Mouse (Mus musculus): ENCODE data around the gene Gm20816.
"Not testable (repeated sequence)": the region's sequence is repeated elsewhere in the genome, so short reads cannot be mapped to it uniquely, and the experiment has no call there.

Gene Gm20816

GRCm38 (mm10) chrY:68537655-68538054 is at the start of gene Gm20816:
TSS of gene Gm20816 (plus strand) at chrY:68537955.
- not testable (repeated sequence) for DNase-seq

Measured in cerebellum, postnatal 10 days (tissue).